ENCODE assay signal across 9 mouse cellular contexts in the genomic region with DNA sequence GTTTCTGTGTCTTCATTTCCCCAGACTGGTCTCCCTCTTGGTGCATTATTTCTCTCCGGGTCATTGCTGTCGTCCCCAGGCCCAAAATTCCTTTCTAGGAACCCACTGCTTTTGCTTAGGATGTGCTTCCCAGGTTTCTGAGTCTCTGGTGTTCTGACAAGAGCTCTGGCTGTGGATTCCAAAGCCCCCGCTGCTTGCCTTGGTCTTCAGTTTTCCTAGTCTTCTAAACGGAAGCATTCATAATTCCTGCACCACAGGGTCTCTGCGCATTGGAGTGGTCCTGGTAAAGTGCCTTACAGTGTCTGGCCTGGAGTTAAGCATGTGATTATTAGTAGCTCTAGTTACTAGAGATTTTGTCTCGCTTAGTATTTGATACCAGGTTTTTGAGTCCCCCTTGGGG. TPM values are rescaled to one million over a fixed set of nuclear protein-coding genes. Genes with fewer than 3 reads are reported as not detected.
DNase-seq lines count a peak whose midpoint lies in the region; ATAC-seq and TF ChIP-seq lines count a peak whose summit lies in the region.
"Had no signal": no experiment of that assay in that cellular context is flagged by ENCODE, and none has a peak within 500 bp of the region (broad histone marks: within the 10 kb centered on the region; RNA-seq: fewer than 3 reads in every experiment).

No protein-coding gene starts in this region.

- DNase-seq in cerebellum, adult 2 months = no peak
- DNase-seq in cerebellum, postnatal 25 days = no peak
- DNase-seq in lung, postnatal 0 days (ENCODE audit: low spot score) = no peak
- DNase-seq in lung, postnatal 14 days = no peak
- no peak for DNase-seq in liver, embryonic 11.5 days (ENCODE audit: low spot score)
- DNase-seq in stomach, postnatal 0 days (ENCODE audit: low spot score) = no peak
- no peak for DNase-seq in gastrocnemius, postnatal 10 days
- DNase-seq: thymus, postnatal 4 days had no signal

- no peak for ATAC-seq in lung, postnatal 0 days
- no peak for ATAC-seq in liver, embryonic 11.5 days (replicated peaks; ENCODE audit: low FRiP score)
- no peak for ATAC-seq in stomach, postnatal 0 days (ENCODE audit: low FRiP score, low TSS enrichment)
- ATAC-seq in activated CD4-positive, CD25-positive, alpha-beta regulatory T cell, adult 4 months = no peak

- H3K27me3 ChIP-seq in cerebellum, adult 2 months (ENCODE audit: control insufficient read depth, insufficient read depth, low read length) = no peaks in the 10 kb centered on the region
- no peaks in the 10 kb centered on the region for H3K27me3 ChIP-seq in lung, postnatal 0 days (replicated peaks; ENCODE audit: insufficient read depth, low read length)
- H3K27me3 ChIP-seq in liver, embryonic 11.5 days (replicated peaks; ENCODE audit: control insufficient read depth, insufficient read depth, low read length) = no peaks in the 10 kb centered on the region
- H3K27me3 ChIP-seq in stomach, postnatal 0 days (ENCODE audit: control insufficient read depth, insufficient read depth, low read length) = no peaks in the 10 kb centered on the region

- H3K9ac ChIP-seq in lung, postnatal 0 days (replicated peaks; ENCODE audit: low read depth) = peak overlapping the region; percentile 79
- peak overlapping the region; percentile 87 for H3K9ac ChIP-seq in liver, embryonic 11.5 days (ENCODE audit: low read depth, low read length)
- H3K9ac ChIP-seq in stomach, postnatal 0 days (ENCODE audit: low read length) = peak overlapping the region; percentile 99

- TF ChIP-seq POLR2A in cerebellum, adult 2 months (IDR thresholded peaks at IDR 0.05; ENCODE audit: borderline replicate concordance, insufficient read depth, low read length) = no peak

- peak overlapping the region; percentile 77; the same call in 1 of the 2 replicates for H3K27ac ChIP-seq in cerebellum, adult 2 months (ENCODE audit: insufficient read depth, low read length)
- H3K27ac ChIP-seq in lung, postnatal 0 days (ENCODE audit: low read length) = peak overlapping the region; percentile 90
- peak overlapping the region; percentile 89 for H3K27ac ChIP-seq in liver, embryonic 11.5 days (ENCODE audit: low read depth, low read length)
- peak overlapping the region; percentile 98 for H3K27ac ChIP-seq in stomach, postnatal 0 days (replicated peaks)

- TF ChIP-seq EP300 in lung, postnatal 0 days (IDR thresholded peaks at IDR 0.05) = no peak
- no peak for TF ChIP-seq EP300 in stomach, postnatal 0 days (optimal IDR thresholded peaks at IDR 0.05)

- no peak for TF ChIP-seq CTCF in cerebellum, adult 2 months (IDR thresholded peaks at IDR 0.05; ENCODE audit: borderline replicate concordance, insufficient read depth, low read depth, low read length)
- no peak for TF ChIP-seq CTCF in lung, postnatal 0 days (IDR thresholded peaks at IDR 0.05)
- TF ChIP-seq CTCF in stomach, postnatal 0 days (IDR thresholded peaks at IDR 0.05; ENCODE audit: low read depth) = no peak

- H3K36me3 ChIP-seq in lung, postnatal 0 days (ENCODE audit: insufficient read depth, low read length) = peaks cover 21% of the 10 kb centered on the region; the same call in 1 of the 2 replicates
- peaks cover 37% of the 10 kb centered on the region for H3K36me3 ChIP-seq in liver, embryonic 11.5 days (ENCODE audit: control insufficient read depth, insufficient read depth, low read length)
- H3K36me3 ChIP-seq in stomach, postnatal 0 days (ENCODE audit: control insufficient read depth, insufficient read depth, low read length) = peaks cover 20% of the 10 kb centered on the region

- H3K9me3 ChIP-seq in lung, postnatal 0 days (ENCODE audit: low read length) = no peaks in the 10 kb centered on the region
- H3K9me3 ChIP-seq in liver, embryonic 11.5 days (ENCODE audit: control insufficient read depth, low read length) = no peaks in the 10 kb centered on the region
- H3K9me3 ChIP-seq in stomach, postnatal 0 days (ENCODE audit: control insufficient read depth, low read length) = no peaks in the 10 kb centered on the region

- 8% methylated on average over 6 of the region's 6 CpGs for WGBS in cerebellum, adult 2 months
- 7% methylated on average over 6 of the region's 6 CpGs for WGBS in lung, postnatal 0 days
- 14% methylated on average over 6 of the region's 6 CpGs for WGBS in liver, embryonic 11.5 days
- WGBS in stomach, postnatal 0 days = 8% methylated on average over 6 of the region's 6 CpGs

- peak overlapping the region; percentile 70 for H3K4me2 ChIP-seq in lung, postnatal 0 days (replicated peaks; ENCODE audit: low read depth, low read length)
- peak overlapping the region; percentile 75 for H3K4me2 ChIP-seq in liver, embryonic 11.5 days
- H3K4me2 ChIP-seq in stomach, postnatal 0 days (replicated peaks; ENCODE audit: low read depth) = peak overlapping the region; percentile 85

- peak overlapping the region; percentile 82 for H3K4me3 ChIP-seq in cerebellum, adult 2 months (replicated peaks; ENCODE audit: insufficient read depth, low read depth, low read length)
- H3K4me3 ChIP-seq in lung, postnatal 0 days (ENCODE audit: low read depth, low read length) = peak overlapping the region; percentile 69
- peak overlapping the region; percentile 83 for H3K4me3 ChIP-seq in liver, embryonic 11.5 days (ENCODE audit: low read depth, low read length)
- peak overlapping the region; percentile 99 for H3K4me3 ChIP-seq in stomach, postnatal 0 days (ENCODE audit: low read depth, low read length)

- peaks cover 2% of the 10 kb centered on the region for H3K4me1 ChIP-seq in cerebellum, adult 2 months (ENCODE audit: control insufficient read depth, insufficient read depth, low read length)
- H3K4me1 ChIP-seq in lung, postnatal 0 days (ENCODE audit: insufficient read depth, low read depth, low read length) = peaks cover 7% of the 10 kb centered on the region
- peaks cover 22% of the 10 kb centered on the region for H3K4me1 ChIP-seq in liver, embryonic 11.5 days (replicated peaks; ENCODE audit: control insufficient read depth, insufficient read depth, low read length)
- 0 out of 2 replicates have a peak, but pooled peaks cover 2% of the 10 kb centered on the region for H3K4me1 ChIP-seq in stomach, postnatal 0 days (replicated peaks; ENCODE audit: control insufficient read depth, insufficient read depth)

RNA-seq across cellular contexts. Expression of gene Epn1, which starts 0.8 kb away (rescaled TPM):
- 246 and 251 TPM in 2 replicates for polyA plus RNA-seq in cerebellum, adult 2 months (2012; rRNA removed)
- 40.7 and 41.6 TPM in 2 replicates for polyA plus RNA-seq in lung, postnatal 0 days (2015; fragmentation: Nextera tagmentation; extraction: Ambion mirVana)
- polyA plus RNA-seq in liver, embryonic 11.5 days (2014; fragmentation: Nextera tagmentation; extraction: Ambion mirVana) = 82.9 and 88.9 TPM in 2 replicates
- 41.0 and 44.5 TPM in 2 replicates for polyA plus RNA-seq in stomach, postnatal 0 days (2015; fragmentation: Nextera tagmentation; extraction: Ambion mirVana)
- 100 to 1,000 TPM in 1 of 2 experiments, 10 to 100 TPM in 1; 96.7 to 110 TPM for total RNA-seq in gastrocnemius, postnatal 10 days (2021)
- polyA plus RNA-seq in activated CD4-positive, CD25-positive, alpha-beta regulatory T cell, adult 4 months (2017; shearing (Covaris generic)) = 1 to 10 TPM; 7.0 to 8.3 TPM

RNA-seq across cellular contexts. Expression of gene U2af2, which starts 18.9 kb away (rescaled TPM):
- 196 and 211 TPM in 2 replicates for polyA plus RNA-seq in cerebellum, adult 2 months (2012; rRNA removed)
- polyA plus RNA-seq in lung, postnatal 0 days (2015; fragmentation: Nextera tagmentation; extraction: Ambion mirVana) = 42.0 and 46.1 TPM in 2 replicates
- 169 TPM in 2 replicates for polyA plus RNA-seq in liver, embryonic 11.5 days (2014; fragmentation: Nextera tagmentation; extraction: Ambion mirVana)
- polyA plus RNA-seq in stomach, postnatal 0 days (2015; fragmentation: Nextera tagmentation; extraction: Ambion mirVana) = 49.2 and 50.1 TPM in 2 replicates
- total RNA-seq in gastrocnemius, postnatal 10 days (2021) = 10 to 100 TPM; 70.2 to 94.0 TPM
- 10 to 100 TPM; 24.2 to 30.1 TPM for polyA plus RNA-seq in activated CD4-positive, CD25-positive, alpha-beta regulatory T cell, adult 4 months (2017; shearing (Covaris generic))

RNA-seq across cellular contexts. Expression of gene Zfp580, which starts 29.5 kb away (rescaled TPM):
- 29.7 and 34.3 TPM in 2 replicates for polyA plus RNA-seq in cerebellum, adult 2 months (2012; rRNA removed)
- 25.7 and 30.4 TPM in 2 replicates for polyA plus RNA-seq in lung, postnatal 0 days (2015; fragmentation: Nextera tagmentation; extraction: Ambion mirVana)
- 11.5 and 14.1 TPM in 2 replicates for polyA plus RNA-seq in liver, embryonic 11.5 days (2014; fragmentation: Nextera tagmentation; extraction: Ambion mirVana)
- polyA plus RNA-seq in stomach, postnatal 0 days (2015; fragmentation: Nextera tagmentation; extraction: Ambion mirVana) = 21.0 and 21.6 TPM in 2 replicates
- total RNA-seq in gastrocnemius, postnatal 10 days (2021) = 1 to 10 TPM; 7.3 to 10.0 TPM
- polyA plus RNA-seq in activated CD4-positive, CD25-positive, alpha-beta regulatory T cell, adult 4 months (2017; shearing (Covaris generic)) = 1 to 10 TPM; 1.2 to 2.8 TPM

RNA-seq across cellular contexts. Expression of gene Rfpl4, which starts 35.9 kb away (rescaled TPM):
- polyA plus RNA-seq in cerebellum, adult 2 months (2012; rRNA removed) = not detected in 2 replicates
- not detected in 2 replicates for polyA plus RNA-seq in lung, postnatal 0 days (2015; fragmentation: Nextera tagmentation; extraction: Ambion mirVana)
- not detected in 2 replicates for polyA plus RNA-seq in liver, embryonic 11.5 days (2014; fragmentation: Nextera tagmentation; extraction: Ambion mirVana)
- not detected in 2 replicates for polyA plus RNA-seq in stomach, postnatal 0 days (2015; fragmentation: Nextera tagmentation; extraction: Ambion mirVana)
- total RNA-seq in gastrocnemius, postnatal 10 days (2021) = not detected
- polyA plus RNA-seq in activated CD4-positive, CD25-positive, alpha-beta regulatory T cell, adult 4 months (2017; shearing (Covaris generic)) = not detected

RNA-seq across cellular contexts. Expression of gene Zfp784, which starts 42.6 kb away (rescaled TPM):
- polyA plus RNA-seq in cerebellum, adult 2 months (2012; rRNA removed) = 8.4 and 9.6 TPM in 2 replicates
- polyA plus RNA-seq in lung, postnatal 0 days (2015; fragmentation: Nextera tagmentation; extraction: Ambion mirVana) = 6.5 and 7.7 TPM in 2 replicates
- 2.4 and 2.6 TPM in 2 replicates for polyA plus RNA-seq in liver, embryonic 11.5 days (2014; fragmentation: Nextera tagmentation; extraction: Ambion mirVana)
- polyA plus RNA-seq in stomach, postnatal 0 days (2015; fragmentation: Nextera tagmentation; extraction: Ambion mirVana) = 4.1 and 4.3 TPM in 2 replicates
- 1 to 10 TPM; 4.9 to 6.0 TPM for total RNA-seq in gastrocnemius, postnatal 10 days (2021)
- 1 to 10 TPM; 2.5 to 3.1 TPM for polyA plus RNA-seq in activated CD4-positive, CD25-positive, alpha-beta regulatory T cell, adult 4 months (2017; shearing (Covaris generic))
